Mouse (Mus musculus) brain, embryonic 14.5 days (tissue): ENCODE data around the gene Bhmt2. TPM values are rescaled to one million over a fixed set of nuclear protein-coding genes. Genes with fewer than 3 reads are reported as not detected.

Experiments
- DNase-seq: peaks from one replicate; pipeline ENCODE4 v3.0.0-alpha.2; 2011; ENCODE audit warnings: low read depth
- CTCF ChIP-seq: fragments of 200-500 bp; IDR thresholded peaks from 2 replicates; pipeline ENCODE4 v1.5.1; 2012; ENCODE audit warnings: inconsistent platforms, mild to moderate bottlenecking, moderate library complexity, borderline replicate concordance; ENCODE audit not compliant: insufficient read depth, insufficient read length; ENCODE audit errors: extremely low read depth
- POLR2A ChIP-seq: fragments of 200-500 bp; IDR thresholded peaks from 2 replicates; pipeline ENCODE4 v1.6.1; 2012; ENCODE audit warnings: mild to moderate bottlenecking, inconsistent platforms, borderline replicate concordance; ENCODE audit not compliant: poor library complexity, insufficient read depth, insufficient read length, severe bottlenecking; ENCODE audit errors: extremely low read depth
- polyA plus RNA-seq: library from polyadenylated mRNA; depleted of rRNA; stranded (reverse); fragments of >200 nt; gene quantifications from 2 replicates; pipeline ENCODE4 v1.2.3, GENCODE M21; 2012

Gene Bhmt2
- polyA plus RNA-seq, 1 experiment = 0.10 TPM

- TF ChIP-seq POLR2A (no peak), CTCF (no peak)
- no peak for DNase-seq
Measured at GRCm38 (mm10) chr13:93676864-93677263, 2.8 kb upstream of the Bhmt2 start.

- DNase-seq = no peak
Measured at GRCm38 (mm10) chr13:93673296-93673695, 806 bp downstream of the Bhmt2 start.

GRCm38 (mm10) chr13:93672371-93672770 lies 1.7 kb downstream of the Bhmt2 start:
- no peak for DNase-seq
- TF ChIP-seq CTCF (no peak), POLR2A (no peak)

More at GRCm38 (mm10) chr13:93673296-93673695, 806 bp downstream of the Bhmt2 start:
- no peak for TF ChIP-seq POLR2A
- TF ChIP-seq CTCF = no peak

- no peak for DNase-seq
- no peak for TF ChIP-seq CTCF
- TF ChIP-seq POLR2A = no peak
Measured at GRCm38 (mm10) chr13:93667586-93667985, 6.5 kb downstream of the Bhmt2 start.

GRCm38 (mm10) chr13:93657941-93658340 lies 16.2 kb downstream of the Bhmt2 start:
- TF ChIP-seq POLR2A (no peak), CTCF (no peak)
- no peak for DNase-seq

- no peak for TF ChIP-seq POLR2A
- TF ChIP-seq CTCF = no peak
- no peak for DNase-seq
Measured at GRCm38 (mm10) chr13:93653382-93653781, 20.7 kb downstream of the Bhmt2 start.

- TF ChIP-seq CTCF (no peak), POLR2A (no peak)
- no peak for DNase-seq
Measured at GRCm38 (mm10) chr13:93648387-93649130, 25.5 kb downstream of the Bhmt2 start.

- no peak for DNase-seq
- TF ChIP-seq POLR2A = no peak
- no peak for TF ChIP-seq CTCF
Measured at GRCm38 (mm10) chr13:93639636-93640035, 34.5 kb downstream of the Bhmt2 start.

- TF ChIP-seq CTCF (no peak), POLR2A (no peak)
- DNase-seq = no peak
Measured at GRCm38 (mm10) chr13:93637282-93638245, 36.5 kb downstream of the Bhmt2 start, which contains the start of gene Bhmt. Bhmt (minus strand) TSS chr13:93637961.

- no peak for DNase-seq
- TF ChIP-seq CTCF (no peak), POLR2A (no peak)
Measured at GRCm38 (mm10) chr13:93636561-93636960, 37.5 kb downstream of the Bhmt2 start.

- TF ChIP-seq CTCF = no peak
- TF ChIP-seq POLR2A = no peak
- no peak for DNase-seq
Measured at GRCm38 (mm10) chr13:93632927-93633326, 41.2 kb downstream of the Bhmt2 start.

GRCm38 (mm10) chr13:93630941-93631705 lies 43.0 kb downstream of the Bhmt2 start:
- TF ChIP-seq CTCF (no peak), POLR2A (no peak)
- DNase-seq = peak; percentile 29
